In the genomic region with DNA sequence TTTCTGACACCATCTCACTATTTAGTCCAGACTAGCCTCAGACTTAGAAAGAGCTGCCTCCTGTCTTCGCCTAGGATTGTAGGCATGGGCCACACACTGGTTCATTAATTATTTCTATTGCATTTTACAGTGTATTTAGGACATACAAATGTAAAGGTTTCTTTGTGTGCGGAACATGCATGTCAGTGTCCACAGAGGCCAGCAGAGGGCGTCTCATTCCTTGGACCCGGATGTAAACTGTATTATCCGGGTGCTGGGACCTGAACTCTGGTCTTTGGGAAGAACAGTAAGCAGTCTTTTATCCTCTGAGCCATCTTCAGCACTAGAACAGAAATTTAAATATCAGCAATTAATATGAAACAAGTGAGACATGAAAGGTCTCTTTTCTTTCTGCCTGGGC, we compare ENCODE assay signal across 8 mouse cellular contexts. TPM values are rescaled to one million over a fixed set of nuclear protein-coding genes. Genes with fewer than 3 reads are reported as not detected.
DNase-seq lines count a peak whose midpoint lies in the region; ATAC-seq and TF ChIP-seq lines count a peak whose summit lies in the region.
"Had no signal": no experiment of that assay in that cellular context is flagged by ENCODE, and none has a peak within 500 bp of the region (broad histone marks: within the 10 kb centered on the region; RNA-seq: fewer than 3 reads in every experiment).

No protein-coding gene starts in this region.

- H3K4me1 ChIP-seq in neural tube, embryonic 11.5 days (ENCODE audit: control insufficient read depth, insufficient read depth, low read length) = peaks cover 13% of the 10 kb centered on the region
- H3K4me1 ChIP-seq in embryonic facial prominence, embryonic 10.5 days = peaks cover 31% of the 10 kb centered on the region
- peaks cover 22% of the 10 kb centered on the region for H3K4me1 ChIP-seq in hindbrain, postnatal 0 days (ENCODE audit: insufficient read depth, low read length)
- H3K4me1 ChIP-seq in small intestine, adult 2 months (ENCODE audit: control insufficient read depth, insufficient read depth, insufficient read length, low read length) = peaks cover 2% of the 10 kb centered on the region; the same call in 1 of the 2 replicates

- H3K4me2 ChIP-seq in neural tube, embryonic 11.5 days (ENCODE audit: low read depth) = 0 out of 2 replicates have a peak overlapping the region, but pooled peaks have one; percentile 6
- H3K4me2 ChIP-seq in hindbrain, postnatal 0 days (ENCODE audit: low read depth, low read length) = peak overlapping the region; percentile 86

- no peak overlapping the region for H3K27ac ChIP-seq in neural tube, embryonic 11.5 days (ENCODE audit: low read depth, low read length)
- H3K27ac ChIP-seq in embryonic facial prominence, embryonic 10.5 days (replicated peaks) = no peak overlapping the region
- no peak overlapping the region for H3K27ac ChIP-seq in hindbrain, postnatal 0 days
- H3K27ac ChIP-seq in small intestine, adult 2 months (ENCODE audit: insufficient read depth, low read depth, low read length) = no peak overlapping the region
- H3K27ac ChIP-seq: limb, embryonic 15.5 days had no signal

- H3K36me3 ChIP-seq in neural tube, embryonic 11.5 days (ENCODE audit: control insufficient read depth, insufficient read depth, low read length) = peaks cover 2% of the 10 kb centered on the region; the same call in 1 of the 2 replicates
- H3K36me3 ChIP-seq in embryonic facial prominence, embryonic 10.5 days (replicated peaks) = peaks cover 62% of the 10 kb centered on the region
- H3K36me3 ChIP-seq in hindbrain, postnatal 0 days (ENCODE audit: insufficient read depth, low read length) = peaks cover 4% of the 10 kb centered on the region; the same call in 1 of the 2 replicates
- peaks cover 13% of the 10 kb centered on the region; the same call in 1 of the 2 replicates for H3K36me3 ChIP-seq in small intestine, adult 2 months (ENCODE audit: control insufficient read depth, insufficient read depth, low read length)

- H3K27me3 ChIP-seq in neural tube, embryonic 11.5 days (ENCODE audit: control insufficient read depth, insufficient read depth, low read length) = no peaks in the 10 kb centered on the region
- no peaks in the 10 kb centered on the region for H3K27me3 ChIP-seq in embryonic facial prominence, embryonic 10.5 days (replicated peaks; ENCODE audit: low read depth, poor library complexity, severe bottlenecking)
- no peaks in the 10 kb centered on the region for H3K27me3 ChIP-seq in hindbrain, postnatal 0 days (ENCODE audit: insufficient read depth, low read length)
- H3K27me3 ChIP-seq in small intestine, adult 2 months (ENCODE audit: control insufficient read depth, insufficient read depth, low read length) = no peaks in the 10 kb centered on the region
- H3K27me3 ChIP-seq: limb, embryonic 15.5 days had no signal

- peak; percentile 42 for TF ChIP-seq CTCF in hindbrain, postnatal 0 days (IDR thresholded peaks at IDR 0.05; ENCODE audit: low read depth)
- peak; percentile 53; the same call in 1 of the 2 replicates for TF ChIP-seq CTCF in small intestine, adult 2 months (IDR thresholded peaks at IDR 0.05; ENCODE audit: extremely low read depth, insufficient read length, insufficient replicate concordance, low read depth, low read length)

- DNase-seq in neural tube, embryonic 11.5 days (ENCODE audit: low spot score) = no peak
- no peak for DNase-seq in neural tube, embryonic 10.5 days (ENCODE audit: extremely low spot score, low spot score)
- no peak for DNase-seq in embryonic facial prominence, embryonic 10.5 days (ENCODE audit: low spot score)
- DNase-seq in hindbrain, postnatal 0 days (ENCODE audit: low spot score) = no peak
- no peak for DNase-seq in ovary, postnatal 10 days (ENCODE audit: low spot score)
- no peak for DNase-seq in left cerebral cortex, postnatal 25 days (ENCODE audit: low spot score in 2 of 2)

- intact Hi-C loops in left cerebral cortex, postnatal 25 days (cut with DNase I) = loop anchor here (5.0 to 10.0 kb wide), 2 partner anchors 161 to 343 kb away; a partner anchor contains a TSS

- no peaks in the 10 kb centered on the region for H3K9me3 ChIP-seq in neural tube, embryonic 11.5 days (ENCODE audit: control insufficient read depth, low read length)
- H3K9me3 ChIP-seq in embryonic facial prominence, embryonic 10.5 days = no peaks in the 10 kb centered on the region
- no peaks in the 10 kb centered on the region for H3K9me3 ChIP-seq in hindbrain, postnatal 0 days (ENCODE audit: low read length)
- H3K9me3 ChIP-seq: limb, embryonic 15.5 days had no signal

- 76% methylated on average over 5 of the region's 5 CpGs for WGBS in neural tube, embryonic 11.5 days
- 82% methylated on average over 5 of the region's 5 CpGs for WGBS in embryonic facial prominence, embryonic 10.5 days
- WGBS in hindbrain, postnatal 0 days = 81% methylated on average over 5 of the region's 5 CpGs
- 73% methylated on average over 5 of the region's 5 CpGs for WGBS in small intestine, adult 2 months

- TF ChIP-seq POLR2A in small intestine, adult 2 months (IDR thresholded peaks at IDR 0.05; ENCODE audit: low read depth, low read length) = no peak

- ATAC-seq in neural tube, embryonic 11.5 days (ENCODE audit: insufficient read depth, low FRiP score, low TSS enrichment) = no peak
- ATAC-seq in hindbrain, postnatal 0 days = no peak

- 0 out of 2 replicates have a peak overlapping the region, but pooled peaks have one; percentile 6 for H3K4me3 ChIP-seq in neural tube, embryonic 11.5 days (ENCODE audit: low read depth, low read length)
- H3K4me3 ChIP-seq in embryonic facial prominence, embryonic 10.5 days = peak overlapping the region; percentile 97
- no peak overlapping the region for H3K4me3 ChIP-seq in hindbrain, postnatal 0 days (ENCODE audit: low read length)
- no peak overlapping the region for H3K4me3 ChIP-seq in small intestine, adult 2 months (ENCODE audit: low read depth, low read length)
- H3K4me3 ChIP-seq: limb, embryonic 15.5 days had no signal

- no peak overlapping the region for H3K9ac ChIP-seq in neural tube, embryonic 11.5 days (ENCODE audit: low read length)
- no peak overlapping the region for H3K9ac ChIP-seq in hindbrain, postnatal 0 days (replicated peaks; ENCODE audit: low read length)
- H3K9ac ChIP-seq: limb, embryonic 15.5 days had no signal

RNA-seq across cellular contexts. Expression of a gene that starts 16.5 kb away (rescaled TPM):
- polyA plus RNA-seq in neural tube, embryonic 11.5 days (2014; fragmentation: Nextera tagmentation; extraction: Ambion mirVana) = 166 and 178 TPM in 2 replicates
- 189 and 200 TPM in 2 replicates for polyA plus RNA-seq in embryonic facial prominence, embryonic 10.5 days (2016; fragmentation: Nextera tagmentation; extraction: Ambion mirVana)
- 133 and 211 TPM in 2 replicates for total RNA-seq in hindbrain, postnatal 0 days (2014; rRNA removed)
- 125 and 136 TPM in 2 replicates for polyA plus RNA-seq in hindbrain, postnatal 0 days (2015; fragmentation: Nextera tagmentation; extraction: Ambion mirVana)
- 20.3 and 30.4 TPM in 2 replicates for polyA plus RNA-seq in small intestine, adult 2 months (2012; rRNA removed)
- total RNA-seq in left cerebral cortex, postnatal 25 days (2021) = 100 to 1,000 TPM; 153 to 164 TPM

RNA-seq across cellular contexts. Expression of a gene that starts 16.7 kb away (rescaled TPM):
- polyA plus RNA-seq in neural tube, embryonic 11.5 days (2014; fragmentation: Nextera tagmentation; extraction: Ambion mirVana) = 157 and 167 TPM in 2 replicates
- polyA plus RNA-seq in embryonic facial prominence, embryonic 10.5 days (2016; fragmentation: Nextera tagmentation; extraction: Ambion mirVana) = 213 and 222 TPM in 2 replicates
- total RNA-seq in hindbrain, postnatal 0 days (2014; rRNA removed) = 26.2 and 32.0 TPM in 2 replicates
- polyA plus RNA-seq in hindbrain, postnatal 0 days (2015; fragmentation: Nextera tagmentation; extraction: Ambion mirVana) = 58.0 and 59.5 TPM in 2 replicates
- polyA plus RNA-seq in small intestine, adult 2 months (2012; rRNA removed) = 5.0 and 11.3 TPM in 2 replicates
- total RNA-seq in left cerebral cortex, postnatal 25 days (2021) = 10 to 100 TPM; 71.5 to 75.7 TPM

Comparison
In these comparisons a context has a peak if more than half of its experiments do, and no peak if none do; other contexts are left out.
1. H3K4me3 ChIP-seq: peak in neural tube, embryonic 11.5 days (single experiment) and embryonic facial prominence, embryonic 10.5 days (single experiment); none in hindbrain, postnatal 0 days (single experiment) and small intestine, adult 2 months (single experiment).